In genomic region chr13:8584257-8585005, GRCm38 (mm10) we compare ENCODE assay signal across 12 mouse cellular contexts.
DNase-seq lines count a peak whose midpoint lies in the region; ATAC-seq and TF ChIP-seq lines count a peak whose summit lies in the region.
"Had no signal": no experiment of that assay in that cellular context is flagged by ENCODE, and none has a peak within 500 bp of the region (broad histone marks: within the 10 kb centered on the region; RNA-seq: fewer than 3 reads in every experiment).

No protein-coding gene starts in this region.

- no peaks in the 10 kb centered on the region for H3K9me3 ChIP-seq in forebrain, embryonic 13.5 days (replicated peaks)
- H3K9me3 ChIP-seq in forebrain, embryonic 12.5 days = no peaks in the 10 kb centered on the region

- peaks cover 8% of the 10 kb centered on the region; the same call in 1 of the 2 replicates for H3K4me1 ChIP-seq in forebrain, embryonic 13.5 days
- 0 out of 2 replicates have a peak, but pooled peaks cover 3% of the 10 kb centered on the region for H3K4me1 ChIP-seq in forebrain, embryonic 12.5 days

- 69% methylated on average over 8 of the region's 8 CpGs for WGBS in forebrain, embryonic 13.5 days
- WGBS in forebrain, embryonic 12.5 days = 76% methylated on average over 8 of the region's 8 CpGs

- peak; percentile 87 for DNase-seq in left cerebral cortex, postnatal 4 days
- no peak for DNase-seq in left cerebral cortex, adult 2 months (ENCODE audit: extremely low spot score in 1 of 2, low spot score in 2 of 2)
- peak; percentile 42 for DNase-seq in right cerebral cortex, postnatal 14 days
- no peak for DNase-seq in right cerebral cortex, adult 2 months (ENCODE audit: low spot score in 2 of 2)
- no peak for DNase-seq in layer of hippocampus, adult 9-10 months (ENCODE audit: low spot score)
- DNase-seq: adrenal gland, adult 8-10 months; heart, adult 2 months; kidney, adult 11 months; kidney, postnatal 36 days; lung, adult 2 months had no signal

- peak; percentile 78 for ATAC-seq in forebrain, embryonic 13.5 days
- no peak for ATAC-seq in forebrain, embryonic 12.5 days (ENCODE audit: low FRiP score)

- no peak for TF ChIP-seq CTCF in left cerebral cortex, adult 2 months (IDR thresholded peaks at IDR 0.05)

- no peaks in the 10 kb centered on the region for H3K27me3 ChIP-seq in forebrain, embryonic 13.5 days
- no peaks in the 10 kb centered on the region for H3K27me3 ChIP-seq in forebrain, embryonic 12.5 days

- no peaks in the 10 kb centered on the region for H3K36me3 ChIP-seq in forebrain, embryonic 13.5 days (ENCODE audit: poor library complexity, severe bottlenecking)
- no peaks in the 10 kb centered on the region for H3K36me3 ChIP-seq in forebrain, embryonic 12.5 days (replicated peaks)

- intact Hi-C loops in left cerebral cortex, postnatal 4 days (cut with DNase I) = no loop called here
- intact Hi-C loops in left cerebral cortex, adult 2 months (cut with DNase I) = no loop called here

- H3K27ac ChIP-seq in forebrain, embryonic 13.5 days = peak overlapping the region; percentile 35; the same call in 1 of the 2 replicates
- H3K27ac ChIP-seq in forebrain, embryonic 12.5 days = no peak overlapping the region
- H3K27ac ChIP-seq in left cerebral cortex, adult 2 months = no peak overlapping the region
- H3K27ac ChIP-seq: heart, adult 2 months had no signal

- no peak overlapping the region for H3K4me3 ChIP-seq in forebrain, embryonic 13.5 days
- no peak overlapping the region for H3K4me3 ChIP-seq in forebrain, embryonic 12.5 days (replicated peaks)
- no peak overlapping the region for H3K4me3 ChIP-seq in left cerebral cortex, adult 2 months
- H3K4me3 ChIP-seq: heart, adult 2 months had no signal

- H3K4me2 ChIP-seq in forebrain, embryonic 13.5 days = no peak overlapping the region
- no peak overlapping the region for H3K4me2 ChIP-seq in forebrain, embryonic 12.5 days

- H3K9ac ChIP-seq in forebrain, embryonic 13.5 days = no peak overlapping the region
- no peak overlapping the region for H3K9ac ChIP-seq in forebrain, embryonic 12.5 days

Comparison
In these comparisons a context has a peak if more than half of its experiments do, and no peak if none do; other contexts are left out.
1. DNase-seq: peak in left cerebral cortex, postnatal 4 days (single experiment) and right cerebral cortex, postnatal 14 days (single experiment); none in left cerebral cortex, adult 2 months (0 of 2), right cerebral cortex, adult 2 months (0 of 2) and layer of hippocampus, adult 9-10 months (single experiment).